Mouse (Mus musculus) limb, embryonic 13.5 days (tissue): Measurements from ENCODE around the gene Dzip1l. TPM values are rescaled to one million over a fixed set of nuclear protein-coding genes. Genes with fewer than 3 reads are reported as not detected.
A peak's percentile ranks its signal among the peaks of the same experiment; 100 is the strongest.

Experiments
- ATAC-seq: fragments of 200-750 bp; cut with Nextera tagmentation; 2 replicates; pipeline ENCODE4 v1.8.0; 2017; ENCODE audit warnings: low read depth, moderate number of reproducible peaks, moderate TSS enrichment; ENCODE audit not compliant: low FRiP score
- H3K27ac ChIP-seq: fragments of 300-500 bp; sonication (generic); 2 replicates; pipeline ENCODE4 v1.5.1; 2015; ENCODE audit warnings: inconsistent platforms, mild to moderate bottlenecking, moderate library complexity
- H3K27me3 ChIP-seq: fragments of 300-500 bp; sonication (generic); 2 replicates; pipeline ENCODE4 v1.6.1; 2015; ENCODE audit warnings: mild to moderate bottlenecking, inconsistent platforms
- H3K36me3 ChIP-seq: fragments of 300-500 bp; sonication (generic); 2 replicates; pipeline ENCODE4 v1.6.1; 2015; ENCODE audit warnings: inconsistent platforms, mild to moderate bottlenecking, moderate library complexity
- H3K4me1 ChIP-seq: fragments of 300-500 bp; sonication (generic); 2 replicates; pipeline ENCODE4 v1.6.1; 2015; ENCODE audit warnings: inconsistent platforms
- H3K4me2 ChIP-seq: fragments of 300-500 bp; sonication (generic); replicated peaks from 2 replicates; pipeline ENCODE4 v1.6.1; 2015; ENCODE audit warnings: inconsistent platforms, mild to moderate bottlenecking, moderate library complexity
- H3K4me3 ChIP-seq: fragments of 300-500 bp; sonication (generic); 2 replicates; pipeline ENCODE4 v1.5.1; 2015; ENCODE audit warnings: moderate library complexity, mild to moderate bottlenecking, inconsistent platforms
- H3K9ac ChIP-seq: fragments of 300-500 bp; sonication (generic); 2 replicates; pipeline ENCODE4 v1.6.1; 2015; ENCODE audit warnings: mild to moderate bottlenecking, inconsistent platforms
- H3K9me3 ChIP-seq: fragments of 300-500 bp; sonication (generic); 2 replicates; pipeline ENCODE4 v1.6.1; 2016; ENCODE audit warnings: inconsistent platforms
- WGBS: fragments of 180-500 bp; shearing (Covaris S2); methylation state at CpG from one replicate; pipeline ENCODE4 v1.1.7; 2015; 5-methylcytosine and 5-hydroxymethylcytosine counted together
- polyA plus RNA-seq: library from polyadenylated mRNA; unstranded; fragments of >200 nt; fragmentation: Nextera tagmentation; extraction: Ambion mirVana; gene quantifications from 2 replicates; pipeline ENCODE4 v1.2.1, GENCODE M21; 2015

The Dzip1l gene
- polyA plus RNA-seq, 1 experiment from 2014 or later, result 26.1 TPM

GRCm38 (mm10) chr9:99628581-99628980, 715 bp upstream of the Dzip1l start:
- no peaks in the 10 kb centered on the region for H3K27me3 ChIP-seq
- no peaks in the 10 kb centered on the region for H3K9me3 ChIP-seq
- H3K27ac ChIP-seq, result peak overlapping the region; percentile 95
- H3K4me3 ChIP-seq, result peak overlapping the region; percentile 66
- no peak for ATAC-seq
- peak overlapping the region; percentile 80; the same call in 1 of the 2 replicates for H3K9ac ChIP-seq
- 56% methylated on average over 4 of the region's 4 CpGs for WGBS
- H3K4me1 ChIP-seq, result peaks cover 29% of the 10 kb centered on the region
- H3K4me2 ChIP-seq, result peak overlapping the region; percentile 84
- peaks cover 11% of the 10 kb centered on the region for H3K36me3 ChIP-seq

DNA sequence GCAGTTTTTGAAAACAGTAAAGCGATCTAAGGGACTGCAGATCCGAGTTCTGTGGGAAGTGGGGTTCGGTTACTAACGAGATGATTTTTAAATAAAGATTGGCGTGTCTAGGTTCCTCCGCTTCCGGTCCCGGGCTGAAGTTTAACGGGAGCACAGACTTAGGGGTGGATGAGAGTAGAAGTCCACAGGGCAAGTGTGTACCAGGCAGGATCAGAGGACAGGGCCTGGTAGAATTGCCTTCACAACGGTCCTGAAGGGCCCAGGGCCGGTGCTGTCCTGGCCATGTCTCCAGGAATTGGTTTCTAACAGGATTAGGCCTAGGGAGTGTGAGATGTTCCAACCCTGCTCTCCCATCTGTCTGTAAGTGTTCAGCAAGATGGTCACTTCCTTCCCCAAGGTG, 775 bp downstream of the Dzip1l start:
- H3K27ac ChIP-seq, result peak overlapping the region; percentile 95
- WGBS, result 2% methylated on average over 11 of the region's 11 CpGs
- peaks cover 24% of the 10 kb centered on the region for H3K36me3 ChIP-seq
- peak overlapping the region; percentile 66 for H3K4me3 ChIP-seq
- no peaks in the 10 kb centered on the region for H3K27me3 ChIP-seq
- H3K4me1 ChIP-seq, result peaks cover 29% of the 10 kb centered on the region
- peak overlapping the region; percentile 80 for H3K9ac ChIP-seq
- peak overlapping the region; percentile 84 for H3K4me2 ChIP-seq
- ATAC-seq, result peak; percentile 21; the same call in 1 of the 2 replicates
- no peaks in the 10 kb centered on the region for H3K9me3 ChIP-seq

- no peak for ATAC-seq
- H3K9ac ChIP-seq, result peak overlapping the region; percentile 80
- peak overlapping the region; percentile 84 for H3K4me2 ChIP-seq
- H3K9me3 ChIP-seq, result no peaks in the 10 kb centered on the region
- H3K27ac ChIP-seq, result peak overlapping the region; percentile 95
- H3K4me3 ChIP-seq, result peak overlapping the region; percentile 66
- H3K4me1 ChIP-seq, result peaks cover 29% of the 10 kb centered on the region
- H3K27me3 ChIP-seq, result no peaks in the 10 kb centered on the region
- peaks cover 30% of the 10 kb centered on the region for H3K36me3 ChIP-seq
- 42% methylated on average over 9 of the region's 9 CpGs for WGBS
Measured at GRCm38 (mm10) chr9:99630528-99631125, 1.3 kb downstream of the Dzip1l start.

GRCm38 (mm10) chr9:99631781-99632180, 2.5 kb downstream of the Dzip1l start:
- no peak overlapping the region for H3K4me3 ChIP-seq
- no peak overlapping the region for H3K27ac ChIP-seq
- peaks cover 41% of the 10 kb centered on the region for H3K36me3 ChIP-seq
- H3K9ac ChIP-seq, result peak overlapping the region; percentile 35; the same call in 1 of the 2 replicates
- peaks cover 29% of the 10 kb centered on the region for H3K4me1 ChIP-seq
- no peaks in the 10 kb centered on the region for H3K27me3 ChIP-seq
- H3K9me3 ChIP-seq, result no peaks in the 10 kb centered on the region
- H3K4me2 ChIP-seq, result peak overlapping the region; percentile 84
- WGBS, result 39% methylated on average over 2 of the region's 2 CpGs
- no peak for ATAC-seq

- Histone ChIP-seq H3K9me3 (no peaks in the 10 kb centered on the region), H3K27me3 (no peaks in the 10 kb centered on the region), H3K36me3 (peaks cover 46% of the 10 kb centered on the region), H3K27ac (no peak overlapping the region), H3K4me2 (peak overlapping the region; percentile 84), H3K9ac (no peak overlapping the region), H3K4me3 (no peak overlapping the region), H3K4me1 (peaks cover 29% of the 10 kb centered on the region)
- WGBS, result 66% methylated on average over 8 of the region's 8 CpGs
- no peak for ATAC-seq
Measured at GRCm38 (mm10) chr9:99632264-99632663, 3.0 kb downstream of the Dzip1l start.

DNA sequence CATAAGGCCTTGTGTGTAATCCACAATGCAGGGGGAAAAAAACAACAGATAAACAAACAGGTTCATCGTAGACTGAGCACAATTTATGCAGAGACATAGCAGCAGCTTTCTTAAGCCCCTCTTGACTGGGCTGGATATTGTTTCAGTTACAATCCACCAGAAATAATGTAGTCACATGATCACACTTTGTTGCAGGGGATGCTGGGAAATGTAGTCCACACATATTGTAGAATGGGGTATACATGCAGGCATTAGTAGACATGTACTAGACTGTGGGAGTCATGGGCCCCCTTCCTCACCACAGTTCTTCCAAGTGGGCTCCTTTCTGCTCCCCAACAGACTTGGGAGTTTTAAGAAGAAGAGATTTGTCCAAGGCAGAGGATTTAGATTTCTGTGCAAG, 7.5 kb downstream of the Dzip1l start:
- no peaks in the 10 kb centered on the region for H3K27me3 ChIP-seq
- no peak overlapping the region for H3K4me3 ChIP-seq
- no peak overlapping the region for H3K27ac ChIP-seq
- H3K4me1 ChIP-seq, result peaks cover 7% of the 10 kb centered on the region
- H3K9ac ChIP-seq, result no peak overlapping the region
- H3K36me3 ChIP-seq, result peaks cover 76% of the 10 kb centered on the region
- H3K9me3 ChIP-seq, result no peaks in the 10 kb centered on the region
- no peak overlapping the region for H3K4me2 ChIP-seq
- 88% methylated on average over 1 of the region's 1 CpGs for WGBS
- no peak for ATAC-seq

- Histone ChIP-seq H3K27ac (no peak overlapping the region), H3K4me3 (no peak overlapping the region), H3K4me1 (peaks cover 2% of the 10 kb centered on the region), H3K9me3 (no peaks in the 10 kb centered on the region), H3K9ac (no peak overlapping the region), H3K27me3 (no peaks in the 10 kb centered on the region), H3K36me3 (peaks cover 81% of the 10 kb centered on the region), H3K4me2 (no peak overlapping the region)
- WGBS, result 98% methylated on average over 17 of the region's 17 CpGs
- no peak for ATAC-seq
Measured at GRCm38 (mm10) chr9:99637227-99637626, 7.9 kb downstream of the Dzip1l start.

DNA sequence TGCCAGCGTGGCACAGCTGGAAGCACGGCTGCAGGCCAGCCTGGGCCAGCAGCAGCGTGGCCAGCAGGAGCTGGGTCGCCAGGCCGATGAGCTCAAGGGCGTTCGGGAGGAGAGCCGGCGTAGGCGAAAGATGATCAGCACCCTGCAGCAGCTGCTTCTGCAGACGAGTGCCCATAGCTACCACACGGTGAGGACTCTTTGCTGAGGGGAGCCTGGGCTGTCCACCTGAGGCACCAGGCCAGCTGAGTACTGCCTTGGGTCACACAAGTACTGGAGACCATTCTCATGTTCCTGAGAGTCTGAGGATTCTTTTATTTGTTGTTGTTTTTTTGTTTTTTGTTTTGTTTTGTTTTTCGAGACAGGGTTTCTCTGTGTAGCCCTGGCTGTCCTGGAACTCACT, 8.4 kb downstream of the Dzip1l start:
- 94% methylated on average over 13 of the region's 13 CpGs for WGBS
- peaks cover 81% of the 10 kb centered on the region for H3K36me3 ChIP-seq

DNA sequence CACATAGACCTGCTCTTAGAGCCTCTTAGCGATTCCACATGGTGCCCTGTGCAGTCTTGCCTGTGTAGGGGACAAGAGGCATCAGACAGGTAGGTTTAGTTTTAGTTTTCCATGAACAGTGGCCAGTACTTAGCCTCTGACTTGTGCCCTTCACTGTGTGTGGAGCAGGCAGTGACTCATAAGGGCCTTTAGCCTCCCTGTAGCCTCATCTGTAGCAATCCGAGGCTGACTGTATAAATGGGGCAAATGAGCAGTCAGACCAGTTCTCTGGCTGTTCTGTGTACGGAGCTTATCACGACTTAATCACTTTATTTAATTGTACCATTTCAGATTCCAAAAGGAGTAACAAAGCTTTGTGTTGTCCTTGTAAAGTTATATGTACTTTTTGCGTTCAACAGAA, 10.7 kb downstream of the Dzip1l start:
- no peak for ATAC-seq
- H3K36me3 ChIP-seq, result peaks cover 75% of the 10 kb centered on the region

More for the DNA sequence above, 8.4 kb downstream of the Dzip1l start:
- H3K9me3 ChIP-seq, result no peaks in the 10 kb centered on the region
- H3K27me3 ChIP-seq, result no peaks in the 10 kb centered on the region
- H3K4me1 ChIP-seq, result no peaks in the 10 kb centered on the region
- no peak overlapping the region for H3K27ac ChIP-seq
- H3K4me2 ChIP-seq, result no peak overlapping the region
- no peak overlapping the region for H3K4me3 ChIP-seq
- no peak overlapping the region for H3K9ac ChIP-seq
- no peak for ATAC-seq

GRCm38 (mm10) chr9:99645416-99645815, 16.1 kb downstream of the Dzip1l start:
- no peak overlapping the region for H3K4me3 ChIP-seq
- no peak overlapping the region for H3K4me2 ChIP-seq
- no peaks in the 10 kb centered on the region for H3K9me3 ChIP-seq
- no peak for ATAC-seq
- H3K4me1 ChIP-seq, result no peaks in the 10 kb centered on the region
- H3K27me3 ChIP-seq, result no peaks in the 10 kb centered on the region
- no peak overlapping the region for H3K9ac ChIP-seq
- H3K36me3 ChIP-seq, result peaks cover 76% of the 10 kb centered on the region
- 90% methylated on average over 6 of the region's 6 CpGs for whole genome bisulfite sequencing
- H3K27ac ChIP-seq, result no peak overlapping the region

More for the DNA sequence above, 10.7 kb downstream of the Dzip1l start:
- WGBS, result 89% methylated on average over 5 of the region's 5 CpGs
- Histone ChIP-seq H3K4me3 (no peak overlapping the region), H3K9me3 (no peaks in the 10 kb centered on the region), H3K4me2 (no peak overlapping the region), H3K27ac (no peak overlapping the region), H3K27me3 (no peaks in the 10 kb centered on the region), H3K4me1 (no peaks in the 10 kb centered on the region), H3K9ac (no peak overlapping the region)

DNA sequence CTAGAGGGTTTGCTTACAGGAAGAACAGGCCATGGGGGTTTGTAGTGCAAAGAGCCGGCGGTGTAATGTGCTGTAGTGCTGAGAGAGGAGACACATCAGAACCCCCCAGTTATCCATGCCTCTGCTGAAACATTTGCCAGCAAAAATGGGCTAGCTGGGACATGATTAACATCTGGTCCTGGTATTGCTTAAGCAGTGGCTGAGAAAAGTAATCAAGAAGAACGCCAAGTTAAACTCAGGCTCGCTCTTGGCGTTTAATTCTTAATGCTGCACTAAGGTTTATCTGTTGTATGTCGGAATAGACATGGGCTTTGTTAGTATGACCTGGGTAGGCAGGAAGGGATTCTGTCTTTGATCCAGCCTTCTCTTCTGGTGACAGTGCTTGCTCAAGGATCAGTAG, 16.8 kb downstream of the Dzip1l start:
- H3K27me3 ChIP-seq, result no peaks in the 10 kb centered on the region
- 89% methylated on average over 6 of the region's 6 CpGs for WGBS
- H3K36me3 ChIP-seq, result peaks cover 83% of the 10 kb centered on the region
- no peaks in the 10 kb centered on the region for H3K4me1 ChIP-seq
- H3K4me3 ChIP-seq, result no peak overlapping the region
- H3K4me2 ChIP-seq, result no peak overlapping the region
- ATAC-seq, result no peak
- no peaks in the 10 kb centered on the region for H3K9me3 ChIP-seq
- no peak overlapping the region for H3K27ac ChIP-seq
- H3K9ac ChIP-seq, result no peak overlapping the region

- ATAC-seq, result no peak
- H3K27me3 ChIP-seq, result no peaks in the 10 kb centered on the region
- H3K27ac ChIP-seq, result no peak overlapping the region
- no peaks in the 10 kb centered on the region for H3K4me1 ChIP-seq
- H3K4me2 ChIP-seq, result no peak overlapping the region
- no peak overlapping the region for H3K9ac ChIP-seq
- WGBS, result 79% methylated on average over 10 of the region's 10 CpGs
- H3K4me3 ChIP-seq, result no peak overlapping the region
- peaks cover 91% of the 10 kb centered on the region for H3K36me3 ChIP-seq
- H3K9me3 ChIP-seq, result no peaks in the 10 kb centered on the region
Measured at GRCm38 (mm10) chr9:99660756-99661155, 31.5 kb downstream of the Dzip1l start.

DNA sequence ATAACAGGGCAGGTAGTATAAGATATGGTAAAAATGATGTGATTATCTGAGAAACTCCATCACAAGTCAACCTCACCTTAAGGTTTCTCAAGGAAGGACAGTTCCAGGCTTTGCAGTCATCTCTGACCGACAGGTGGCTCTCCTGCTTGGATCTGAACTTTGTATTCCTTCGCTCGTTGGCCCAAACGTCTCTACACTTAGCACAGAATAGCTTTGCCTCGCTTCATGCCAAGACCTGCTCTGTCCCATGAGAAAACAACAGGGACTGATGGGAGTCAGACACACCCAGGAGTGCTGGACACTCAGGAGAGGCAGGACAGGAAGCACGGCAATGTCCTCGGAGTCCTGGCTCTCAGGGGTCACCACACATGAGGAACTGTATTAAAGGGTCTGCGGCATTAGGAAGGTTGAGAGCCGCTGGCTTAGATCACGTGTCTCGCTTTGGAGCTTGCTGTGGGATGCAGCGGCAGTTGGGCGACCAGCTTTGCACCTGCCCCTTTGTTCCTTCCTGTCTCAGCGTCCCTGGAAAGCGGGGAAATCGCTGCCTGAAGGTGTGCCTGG, 32.4 kb downstream of the Dzip1l start:
- no peaks in the 10 kb centered on the region for H3K4me1 ChIP-seq
- no peak overlapping the region for H3K4me2 ChIP-seq
- no peak overlapping the region for H3K27ac ChIP-seq
- H3K36me3 ChIP-seq, result peaks cover 91% of the 10 kb centered on the region
- ATAC-seq, result no peak
- H3K4me3 ChIP-seq, result no peak overlapping the region
- no peaks in the 10 kb centered on the region for H3K27me3 ChIP-seq
- no peaks in the 10 kb centered on the region for H3K9me3 ChIP-seq
- no peak overlapping the region for H3K9ac ChIP-seq
- WGBS, result 76% methylated on average over 16 of the region's 16 CpGs
